Mouse (Mus musculus): ENCODE results near the gene C1qtnf9.

Gene C1qtnf9

DNA sequence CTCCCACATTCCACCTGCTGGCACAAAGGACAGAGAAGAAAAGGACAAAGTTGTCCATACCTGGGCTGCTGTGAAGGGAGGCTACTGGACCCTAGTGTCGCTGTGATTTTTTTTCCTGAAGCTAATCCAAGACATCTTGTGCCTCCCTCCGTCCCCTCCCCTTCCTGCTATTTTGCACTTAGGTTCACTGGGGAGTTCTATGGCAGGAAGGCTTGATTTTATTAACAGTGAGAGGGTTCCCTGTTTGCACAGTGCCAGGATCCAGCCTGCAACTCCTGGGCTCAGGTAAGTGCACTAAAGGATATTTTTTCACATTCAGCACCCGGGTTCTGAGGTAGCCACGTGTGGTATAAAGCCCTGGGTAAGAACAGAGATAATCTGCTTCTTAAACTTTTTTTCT is at the start of gene C1qtnf9:
C1qtnf9 (plus strand) TSS at position 251 of the 400 bp plus-strand sequence.
- no peak for DNase-seq

- DNase-seq, result no peak
Observed at GRCm38 (mm10) chr14:60721304-60721703, 46.6 kb upstream of the C1qtnf9 start.

- DNase-seq, result no peak
Observed at GRCm38 (mm10) chr14:60721938-60722337, 46.0 kb upstream of the C1qtnf9 start.

GRCm38 (mm10) chr14:60726091-60726490 is 41.8 kb upstream of the C1qtnf9 start:
- peak; percentile 47 for DNase-seq

DNA sequence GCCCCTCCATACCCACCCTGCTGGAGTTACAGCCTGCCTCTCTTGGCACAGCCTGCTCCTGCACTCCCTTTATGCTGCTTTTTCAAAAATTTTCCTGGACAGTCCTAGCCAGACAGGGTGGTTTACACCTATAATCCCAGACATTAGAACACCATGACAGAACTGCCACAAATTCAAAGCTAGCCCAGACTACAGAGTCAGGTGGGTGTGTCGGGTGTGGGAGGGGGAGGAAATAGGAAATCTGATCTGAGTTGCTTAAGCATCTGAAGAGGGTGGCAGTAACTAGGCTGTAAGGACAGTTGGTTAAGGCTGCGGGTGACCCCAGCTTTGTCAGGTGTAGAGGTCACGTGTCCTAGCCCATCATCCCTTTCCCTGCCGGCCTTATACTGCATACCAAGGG is 40.8 kb upstream of the C1qtnf9 start:
- no peak for DNase-seq

- DNase-seq, result no peak
Observed at GRCm38 (mm10) chr14:60732081-60732480, 35.9 kb upstream of the C1qtnf9 start.

DNA sequence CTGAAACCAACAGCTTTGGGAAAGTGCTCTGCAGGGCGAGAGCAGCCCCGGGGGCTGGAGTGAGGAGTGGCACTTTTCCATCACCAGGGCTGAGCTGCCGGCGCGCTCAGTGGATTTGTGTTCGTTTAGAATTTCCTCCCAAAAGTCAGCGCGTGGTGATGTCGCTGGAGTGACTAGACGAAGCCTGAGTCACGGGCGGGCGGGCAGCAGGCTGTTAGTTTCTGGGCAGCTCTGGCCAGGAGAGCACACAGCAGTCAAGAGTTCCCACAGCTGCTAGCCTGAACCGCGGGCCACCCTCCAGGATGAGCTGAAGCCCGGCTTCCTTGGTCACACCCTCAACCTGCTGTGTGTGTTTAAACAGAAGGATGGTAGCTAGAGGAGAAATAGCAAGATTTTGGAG is 35.1 kb upstream of the C1qtnf9 start:
- no peak for DNase-seq

DNA sequence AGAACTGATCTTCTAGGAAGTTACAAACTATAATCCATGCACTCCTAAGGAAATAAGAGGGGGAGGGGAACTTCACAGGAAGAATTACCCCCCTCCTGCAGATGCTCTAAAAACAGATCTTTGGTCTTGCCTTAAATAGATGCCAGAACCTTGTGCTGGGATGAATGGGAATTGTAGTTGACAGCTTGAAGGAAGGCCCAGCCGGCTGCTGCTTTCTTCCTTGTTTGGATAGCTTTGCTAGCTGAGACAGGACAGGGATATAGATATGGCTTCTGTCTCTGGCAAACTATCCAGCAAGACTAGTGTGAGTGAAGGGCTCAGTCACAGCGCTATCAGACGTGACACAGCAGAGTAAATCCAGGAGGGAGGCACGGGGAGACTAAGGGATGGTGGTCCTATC is 34.2 kb upstream of the C1qtnf9 start:
- no peak for DNase-seq

DNA sequence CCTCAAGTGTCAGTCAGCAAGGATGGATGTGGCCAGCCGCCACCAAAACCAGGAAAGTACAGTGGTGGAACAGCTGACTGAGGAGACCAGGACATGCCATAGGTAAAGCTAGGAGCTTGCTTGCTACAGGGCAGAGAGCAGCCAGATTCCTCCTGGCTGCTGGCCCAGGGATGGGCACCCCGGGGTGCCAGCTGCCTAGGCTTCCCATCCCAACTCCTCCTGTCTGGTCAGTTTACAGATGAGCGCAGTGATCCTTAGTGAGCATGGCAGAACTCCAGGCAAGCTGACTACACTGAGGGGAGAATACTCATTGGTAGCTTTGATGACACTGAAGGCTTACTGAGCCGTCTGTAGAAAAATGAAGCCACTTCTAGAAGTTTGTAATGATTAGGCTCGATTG is 32.7 kb upstream of the C1qtnf9 start:
- peak; percentile 56 for DNase-seq

- DNase-seq, result no peak
Observed at GRCm38 (mm10) chr14:60735848-60736547, 31.9 kb upstream of the C1qtnf9 start.

GRCm38 (mm10) chr14:60736591-60737192 is 31.2 kb upstream of the C1qtnf9 start:
- no peak for DNase-seq

- DNase-seq, result no peak
Observed at GRCm38 (mm10) chr14:60737202-60737611, 30.7 kb upstream of the C1qtnf9 start.

- DNase-seq, result no peak
Observed at GRCm38 (mm10) chr14:60738434-60738938, 29.4 kb upstream of the C1qtnf9 start.

- DNase-seq, result no peak
Observed at GRCm38 (mm10) chr14:60739155-60739554, 28.8 kb upstream of the C1qtnf9 start.

DNA sequence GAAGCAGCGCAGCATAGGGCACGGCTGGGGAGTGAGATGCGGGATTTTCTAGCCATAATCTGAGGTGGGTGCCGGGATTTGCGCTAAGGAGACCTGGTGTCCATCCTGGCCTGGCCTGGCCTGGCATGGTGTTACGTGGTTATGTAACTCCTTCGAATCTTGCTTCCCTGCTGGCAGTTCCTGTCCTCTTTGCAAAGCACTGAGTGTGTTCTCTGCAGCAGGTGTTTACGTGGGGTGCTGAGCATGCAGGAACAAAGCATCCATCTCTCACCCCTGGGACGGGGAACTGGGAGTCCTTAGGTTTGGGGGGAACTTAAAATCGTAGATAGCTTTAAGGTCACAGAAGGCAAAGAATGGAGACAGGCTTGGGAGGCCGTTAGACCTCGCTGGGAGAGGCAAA is 28.3 kb upstream of the C1qtnf9 start:
- peak; percentile 62 for DNase-seq

DNA sequence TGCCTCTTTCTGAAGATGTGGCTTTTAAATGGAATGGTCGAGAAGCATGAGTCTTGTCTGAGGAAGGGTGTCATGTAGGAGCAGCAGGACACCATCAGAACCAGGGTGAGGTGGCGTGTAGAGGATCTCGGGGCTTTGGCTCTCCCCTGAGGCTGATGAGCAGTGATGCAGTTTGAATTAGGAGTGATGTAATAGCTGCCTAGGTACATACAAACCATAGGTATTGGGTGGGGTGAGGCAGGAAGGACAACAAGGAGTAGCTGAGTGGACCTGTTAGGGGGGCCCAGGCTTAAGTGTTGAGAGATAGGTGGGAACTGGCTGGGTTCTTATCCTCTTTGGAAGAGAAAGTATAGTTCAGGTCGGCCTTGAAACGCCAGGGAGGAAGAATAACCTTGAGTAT is 27.4 kb upstream of the C1qtnf9 start:
- no peak for DNase-seq

GRCm38 (mm10) chr14:60741033-60741432 is 26.9 kb upstream of the C1qtnf9 start:
- peak; percentile 54 for DNase-seq

DNA sequence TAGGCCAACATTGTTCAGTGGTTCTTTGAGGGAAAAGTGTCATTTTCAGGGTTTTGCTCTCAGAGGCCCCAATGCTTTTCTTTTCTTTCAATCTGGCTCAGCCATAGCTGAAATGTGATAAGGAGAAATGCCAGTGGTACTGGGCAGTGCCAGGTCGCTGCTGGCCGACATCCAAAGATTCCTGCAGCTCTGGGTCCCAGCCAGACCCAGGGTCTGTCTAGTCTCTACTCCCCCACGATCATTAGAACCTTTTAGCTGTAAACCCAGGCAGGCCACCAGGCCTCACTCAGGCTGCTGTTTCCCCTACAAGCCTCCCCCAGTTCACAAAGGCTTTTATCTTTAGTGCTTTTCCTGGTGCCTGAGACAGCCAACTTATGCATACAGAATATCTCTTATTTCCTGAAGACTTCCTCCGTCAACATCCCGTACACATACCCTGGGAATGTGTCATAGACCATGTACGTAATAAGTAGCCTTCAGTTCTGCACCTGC is 26.4 kb upstream of the C1qtnf9 start:
- DNase-seq, result peak; percentile 83

DNA sequence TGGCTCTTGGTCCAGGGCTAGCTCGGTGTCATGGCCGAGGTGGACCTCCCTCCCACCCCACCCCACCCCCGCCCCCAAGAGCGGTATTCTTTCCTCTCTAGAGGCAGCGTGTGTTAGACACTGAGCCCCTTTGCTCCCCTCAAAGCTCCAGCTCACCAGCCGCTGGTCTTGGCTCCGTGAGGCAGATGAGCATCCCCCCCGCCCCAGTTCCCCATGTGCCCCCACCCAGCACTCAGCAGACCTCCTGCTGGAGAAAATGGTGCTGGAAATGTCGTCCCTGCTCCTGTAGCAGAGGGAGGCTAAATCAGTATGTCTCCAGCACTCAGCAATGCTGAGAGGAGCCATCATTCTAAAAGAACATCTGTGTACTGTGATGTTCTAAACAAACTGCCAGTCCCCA is 24.3 kb upstream of the C1qtnf9 start:
- DNase-seq, result no peak

DNA sequence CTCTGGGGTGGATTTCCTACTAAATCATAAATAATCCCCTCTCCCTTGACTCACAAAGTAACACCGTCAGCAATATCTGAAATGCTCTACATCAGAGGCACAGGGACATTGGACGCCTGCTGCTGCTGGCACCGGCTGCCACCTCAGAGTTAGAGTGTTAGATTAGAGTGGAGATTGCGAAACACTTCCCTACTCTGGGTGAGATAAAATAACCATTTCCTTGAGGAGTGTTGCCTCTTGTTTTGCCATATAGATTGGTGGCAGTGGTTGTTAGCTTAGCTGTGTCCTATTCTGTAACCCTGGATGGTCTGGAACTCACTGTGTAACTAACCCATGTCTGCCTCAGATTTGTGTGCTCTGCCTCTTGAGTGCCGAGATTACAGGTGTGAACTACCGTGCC is 22.7 kb upstream of the C1qtnf9 start:
- DNase-seq, result no peak

- DNase-seq, result no peak
Observed at GRCm38 (mm10) chr14:60746141-60746540, 21.8 kb upstream of the C1qtnf9 start.

GRCm38 (mm10) chr14:60747154-60747870 is 20.6 kb upstream of the C1qtnf9 start:
- no peak for DNase-seq

GRCm38 (mm10) chr14:60749880-60750279 is 18.1 kb upstream of the C1qtnf9 start:
- DNase-seq, result no peak

DNA sequence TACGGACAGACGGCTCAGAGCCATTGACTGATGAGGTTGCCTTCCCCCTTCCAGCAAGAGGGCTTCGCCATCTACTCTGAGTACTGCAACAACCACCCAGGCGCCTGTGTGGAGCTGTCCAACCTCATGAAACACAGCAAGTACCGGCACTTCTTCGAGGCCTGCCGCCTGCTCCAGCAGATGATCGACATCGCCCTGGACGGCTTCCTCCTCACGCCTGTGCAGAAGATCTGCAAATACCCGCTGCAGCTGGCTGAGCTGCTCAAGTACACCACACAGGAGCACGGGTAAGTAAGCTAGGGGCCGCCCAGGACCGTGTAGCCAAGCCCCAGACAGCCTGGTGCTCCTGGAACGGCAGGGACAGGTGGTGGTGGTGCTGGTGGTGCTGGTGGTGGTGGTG is 16.4 kb upstream of the C1qtnf9 start:
- DNase-seq, result no peak
